Mouse (Mus musculus) lung, postnatal 0 days (tissue): ENCODE measurements around the gene Coro2a. TPM values are rescaled to one million over a fixed set of nuclear protein-coding genes. Genes with fewer than 3 reads are reported as not detected.
"Not testable (repeated sequence)": the region's sequence is repeated elsewhere in the genome, so short reads cannot be mapped to it uniquely, and the experiment has no call there.

Source experiments
- ATAC-seq: fragments of 200-750 bp; cut with Nextera tagmentation; 2 replicates; pipeline ENCODE4 v1.8.0; 2017; ENCODE audit warnings: moderate library complexity
- DNase-seq: peaks from one replicate; pipeline ENCODE4 v3.0.0-alpha.2; 2016; ENCODE audit warnings: low spot score
- H3K27ac ChIP-seq: fragments of 300-500 bp; sonication (generic); 2 replicates; pipeline ENCODE4 v1.5.1; 2014; ENCODE audit warnings: antibody characterized with exemption, mild to moderate bottlenecking, low read length, mixed read lengths
- H3K27me3 ChIP-seq: fragments of 300-500 bp; sonication (generic); replicated peaks from 2 replicates; pipeline ENCODE4 v1.6.1; 2014; ENCODE audit warnings: low read length, mixed read lengths; ENCODE audit not compliant: insufficient read depth
- H3K36me3 ChIP-seq: fragments of 300-500 bp; sonication (generic); 2 replicates; pipeline ENCODE4 v1.6.1; 2014; ENCODE audit warnings: low read length, mixed read lengths; ENCODE audit not compliant: insufficient read depth
- H3K4me1 ChIP-seq: fragments of 300-500 bp; sonication (generic); 2 replicates; pipeline ENCODE4 v1.6.1; 2014; ENCODE audit warnings: antibody characterized with exemption, low read depth, low read length, mixed read lengths; ENCODE audit not compliant: insufficient read depth
- H3K4me2 ChIP-seq: fragments of 300-500 bp; sonication (generic); replicated peaks from 2 replicates; pipeline ENCODE4 v1.6.1; 2014; ENCODE audit warnings: low read depth, mild to moderate bottlenecking, low read length, moderate library complexity, mixed read lengths
- H3K4me3 ChIP-seq: fragments of 300-500 bp; sonication (generic); 2 replicates; pipeline ENCODE4 v1.5.1; 2014; ENCODE audit warnings: low read depth, low read length
- H3K9ac ChIP-seq: fragments of 300-500 bp; sonication (generic); replicated peaks from 2 replicates; pipeline ENCODE4 v1.6.1; 2014; ENCODE audit warnings: low read depth, mild to moderate bottlenecking
- H3K9me3 ChIP-seq: fragments of 300-500 bp; sonication (generic); 2 replicates; pipeline ENCODE4 v1.6.1; 2016; ENCODE audit warnings: low read length, mixed read lengths
- CTCF ChIP-seq: IDR thresholded peaks from 2 replicates; pipeline ENCODE4 v1.5.1; 2016; ENCODE audit warnings: antibody characterized with exemption, mild to moderate bottlenecking
- EP300 ChIP-seq: IDR thresholded peaks from 2 replicates; pipeline ENCODE4 v1.6.1; 2016; ENCODE audit warnings: antibody characterized with exemption, mild to moderate bottlenecking, control low read depth
- WGBS: fragments of 180-500 bp; shearing (Covaris S2); extraction: QIAGEN DNeasy Blood & Tissue Kit; methylation state at CpG from one replicate; pipeline ENCODE4 v1.1.7; 2014; 5-methylcytosine and 5-hydroxymethylcytosine counted together
- polyA plus RNA-seq: library from polyadenylated mRNA; unstranded; fragments of >200 nt; fragmentation: Nextera tagmentation; extraction: Ambion mirVana; gene quantifications from 2 replicates; pipeline ENCODE4 v1.2.1, GENCODE M21; 2015

The Coro2a gene
- polyA plus RNA-seq, 1 experiment from 2014 or later: 2.3 TPM

DNA sequence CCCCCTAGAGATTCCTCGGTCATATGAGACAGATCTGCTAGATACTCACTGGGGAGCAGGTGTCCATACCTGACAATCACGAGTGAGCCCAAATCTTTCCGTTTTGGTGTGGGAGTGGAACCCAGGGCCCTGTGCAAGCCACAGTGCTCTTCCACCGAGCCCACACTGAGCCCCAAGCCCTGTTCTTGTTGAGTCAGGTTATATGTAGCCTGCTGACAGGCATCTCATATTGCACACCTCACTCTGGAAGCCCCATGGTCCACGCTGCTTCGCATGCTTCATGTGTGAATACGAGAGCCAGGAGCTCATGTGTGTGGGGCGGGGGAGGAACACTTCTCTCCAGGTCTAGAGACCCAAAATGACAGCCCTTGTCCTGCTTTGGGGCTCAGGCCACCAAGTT is 12.9 kb downstream of the Coro2a start:
- no peaks in the 10 kb centered on the region for H3K9me3 ChIP-seq
- no peak overlapping the region for H3K4me2 ChIP-seq
- no peak for TF ChIP-seq CTCF
- TF ChIP-seq EP300: no peak
- 82% methylated on average over 8 of the region's 8 CpGs for WGBS
- no peak for DNase-seq
- no peaks in the 10 kb centered on the region for H3K27me3 ChIP-seq
- no peaks in the 10 kb centered on the region for H3K4me1 ChIP-seq
- no peak overlapping the region for H3K27ac ChIP-seq
- H3K4me3 ChIP-seq: no peak overlapping the region
- H3K9ac ChIP-seq: no peak overlapping the region
- no peaks in the 10 kb centered on the region for H3K36me3 ChIP-seq
- no peak for ATAC-seq

DNA sequence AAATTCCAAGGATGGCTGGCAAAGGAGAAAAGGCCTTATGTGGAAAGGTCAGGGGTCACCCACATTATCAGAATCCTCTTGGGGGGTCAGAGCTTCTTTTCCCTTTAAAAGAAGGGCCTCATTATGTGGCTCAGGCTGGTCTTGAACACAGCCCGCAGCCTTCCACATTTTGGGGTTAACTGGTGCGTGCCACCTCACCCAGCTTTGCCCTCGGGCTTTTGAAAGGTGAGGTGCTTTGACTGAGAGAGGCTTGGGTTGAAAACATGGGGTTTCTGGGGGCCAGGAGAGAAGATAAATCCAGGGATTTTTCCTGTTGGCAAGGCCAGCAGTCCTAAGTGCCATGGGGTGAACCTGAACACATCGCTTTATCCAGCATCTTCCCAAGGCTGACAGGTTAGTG is 15.5 kb downstream of the Coro2a start:
- no peak overlapping the region for H3K4me3 ChIP-seq
- H3K36me3 ChIP-seq: no peaks in the 10 kb centered on the region
- H3K27me3 ChIP-seq: no peaks in the 10 kb centered on the region
- no peak for TF ChIP-seq EP300
- no peak for TF ChIP-seq CTCF
- 73% methylated on average over 4 of the region's 4 CpGs for WGBS
- no peak overlapping the region for H3K27ac ChIP-seq
- DNase-seq: no peak
- H3K4me1 ChIP-seq: no peaks in the 10 kb centered on the region
- no peak overlapping the region for H3K9ac ChIP-seq
- no peak overlapping the region for H3K4me2 ChIP-seq
- ATAC-seq: no peak
- H3K9me3 ChIP-seq: no peaks in the 10 kb centered on the region

DNA sequence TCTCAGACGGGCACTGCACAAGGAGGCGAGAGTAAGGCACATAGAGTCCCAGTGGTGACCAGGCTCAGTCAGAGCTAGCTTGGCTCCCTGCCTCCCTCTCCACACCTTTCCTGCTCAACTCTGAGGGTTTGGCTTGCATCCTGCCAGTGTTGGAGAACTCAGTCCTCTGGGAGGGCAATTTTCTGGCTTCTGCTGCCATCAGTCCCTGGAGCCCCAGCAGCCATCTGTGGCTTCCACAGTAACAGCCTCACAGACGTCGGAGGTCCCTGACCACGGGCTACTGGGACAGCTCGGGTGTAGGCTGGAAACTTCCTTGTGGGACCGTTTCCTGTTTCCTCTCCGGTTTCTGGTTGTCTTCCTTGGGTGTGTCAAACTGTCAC is 16.2 kb downstream of the Coro2a start:
- Histone ChIP-seq H3K27ac (no peak overlapping the region), H3K4me3 (no peak overlapping the region), H3K4me2 (no peak overlapping the region), H3K27me3 (no peaks in the 10 kb centered on the region), H3K9ac (no peak overlapping the region), H3K4me1 (no peaks in the 10 kb centered on the region), H3K9me3 (no peaks in the 10 kb centered on the region), H3K36me3 (no peaks in the 10 kb centered on the region)
- TF ChIP-seq CTCF: no peak
- no peak for TF ChIP-seq EP300
- ATAC-seq: no peak
- DNase-seq: no peak
- WGBS: 58% methylated on average over 8 of the region's 8 CpGs

DNA sequence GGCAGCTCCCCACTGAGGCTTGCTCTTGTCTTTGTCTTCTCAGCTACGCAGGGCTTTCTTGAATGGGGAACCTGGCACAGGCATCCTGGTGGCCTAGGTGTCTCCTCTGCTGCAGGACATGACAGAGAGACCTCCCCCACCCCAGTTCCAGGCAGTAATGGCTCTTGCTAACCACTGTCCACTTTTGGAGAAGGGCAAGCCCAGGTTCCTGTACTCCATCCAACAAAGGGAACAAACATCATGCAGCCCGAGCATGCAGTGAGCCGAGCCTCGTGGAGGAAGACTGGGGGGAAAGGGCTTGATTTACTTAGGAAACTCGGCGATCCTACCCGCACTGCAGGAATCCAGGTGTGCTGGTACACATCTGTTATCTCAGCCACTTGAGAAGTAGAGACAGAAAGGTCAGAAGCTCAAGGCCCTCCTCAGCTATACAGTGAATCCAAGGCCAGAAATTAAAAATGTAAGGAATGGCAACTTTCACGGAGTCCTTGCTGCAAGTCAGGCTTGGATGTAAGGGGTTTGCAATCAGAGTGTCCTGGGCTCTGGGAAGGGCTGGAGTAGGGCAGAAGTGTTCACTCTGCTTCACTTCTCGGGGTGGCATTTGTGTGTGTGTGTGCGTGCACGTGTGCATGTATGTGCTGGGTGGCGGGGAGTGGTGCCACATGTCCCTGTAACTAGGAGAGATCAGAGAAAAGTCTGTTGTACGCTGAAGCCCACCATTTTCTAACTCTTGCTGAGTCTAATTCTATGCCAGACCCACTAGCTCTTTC is 16.8 kb downstream of the Coro2a start:
- Histone ChIP-seq H3K27me3 (no peaks in the 10 kb centered on the region), H3K27ac (no peak overlapping the region), H3K4me2 (no peak overlapping the region), H3K4me1 (no peaks in the 10 kb centered on the region), H3K4me3 (no peak overlapping the region), H3K9me3 (no peaks in the 10 kb centered on the region), H3K36me3 (no peaks in the 10 kb centered on the region), H3K9ac (no peak overlapping the region)
- WGBS: 62% methylated on average over 13 of the region's 13 CpGs
- ATAC-seq (no peak), DNase-seq (no peak)
- TF ChIP-seq EP300 (no peak), CTCF (no peak)

DNA sequence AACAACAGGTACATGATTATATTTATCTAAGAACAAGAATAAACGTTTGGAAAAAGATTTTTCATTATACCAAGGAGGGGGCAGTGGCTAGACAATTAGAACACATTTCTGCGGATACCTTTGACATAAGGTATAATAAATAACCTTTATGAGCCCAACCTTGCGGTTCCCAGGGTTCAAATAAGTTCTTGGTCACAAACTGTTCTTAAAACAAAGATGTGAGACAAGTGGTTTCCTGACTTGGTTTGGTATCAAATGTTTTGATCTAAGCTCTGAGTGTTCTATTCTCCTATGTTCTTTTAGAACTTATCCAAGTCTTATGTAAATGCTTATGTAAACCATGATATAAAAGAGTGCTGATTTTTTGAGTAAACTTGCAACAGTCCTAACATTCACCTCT is 17.5 kb downstream of the Coro2a start:
- not testable (repeated sequence) for H3K36me3 ChIP-seq, DNase-seq, H3K4me2 ChIP-seq, H3K27ac ChIP-seq, ATAC-seq, H3K9me3 ChIP-seq, H3K4me3 ChIP-seq, H3K4me1 ChIP-seq, H3K9ac ChIP-seq, H3K27me3 ChIP-seq
- WGBS: 55% methylated on average over 3 of the region's 3 CpGs

DNA sequence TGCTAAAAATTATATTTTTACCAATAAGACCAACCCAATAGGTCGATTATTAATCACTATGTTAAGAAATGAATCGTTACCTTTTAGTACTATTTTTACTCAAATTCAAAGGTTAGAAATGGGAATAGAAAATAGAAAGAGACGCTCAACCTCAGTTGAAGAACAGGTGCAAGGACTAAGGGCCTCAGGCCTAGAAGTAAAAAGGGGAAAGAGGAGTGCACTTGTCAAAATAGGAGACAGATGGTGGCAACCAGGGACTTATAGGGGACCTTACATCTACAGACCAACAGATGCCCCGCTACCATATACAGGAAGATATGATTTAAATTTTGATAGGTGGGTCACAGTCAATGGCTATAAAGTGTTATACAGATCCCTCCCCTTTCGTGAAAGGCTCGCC is 17.9 kb downstream of the Coro2a start:
- not testable (repeated sequence) for ATAC-seq, H3K4me1 ChIP-seq, H3K9ac ChIP-seq, H3K9me3 ChIP-seq, H3K4me2 ChIP-seq, H3K27ac ChIP-seq, H3K36me3 ChIP-seq, H3K4me3 ChIP-seq, H3K27me3 ChIP-seq, DNase-seq
- 89% methylated on average over 2 of the region's 6 CpGs for WGBS

DNA sequence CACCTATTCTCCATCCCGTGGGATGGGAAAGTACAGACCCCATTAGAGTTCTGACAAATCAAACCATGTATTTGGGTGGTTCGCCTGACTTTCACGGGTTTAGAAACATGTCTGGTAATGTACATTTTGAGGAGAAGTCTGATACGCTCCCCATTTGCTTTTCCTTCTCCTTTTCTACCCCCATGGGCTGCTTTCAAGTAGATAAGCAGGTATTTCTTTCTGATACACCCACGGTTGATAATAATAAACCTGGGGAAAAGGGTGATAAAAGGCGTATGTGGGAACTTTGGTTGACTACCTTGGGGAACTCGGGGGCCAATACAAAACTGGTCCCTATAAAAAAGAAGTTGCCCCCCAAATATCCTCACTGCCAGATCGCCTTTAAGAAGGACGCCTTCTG is 20.0 kb downstream of the Coro2a start:
- H3K9me3 ChIP-seq, ATAC-seq, H3K36me3 ChIP-seq, H3K4me1 ChIP-seq, H3K27me3 ChIP-seq, H3K4me2 ChIP-seq, DNase-seq, H3K4me3 ChIP-seq, H3K27ac ChIP-seq, H3K9ac ChIP-seq: not testable (repeated sequence)
- 88% methylated on average over 9 of the region's 9 CpGs for WGBS

DNA sequence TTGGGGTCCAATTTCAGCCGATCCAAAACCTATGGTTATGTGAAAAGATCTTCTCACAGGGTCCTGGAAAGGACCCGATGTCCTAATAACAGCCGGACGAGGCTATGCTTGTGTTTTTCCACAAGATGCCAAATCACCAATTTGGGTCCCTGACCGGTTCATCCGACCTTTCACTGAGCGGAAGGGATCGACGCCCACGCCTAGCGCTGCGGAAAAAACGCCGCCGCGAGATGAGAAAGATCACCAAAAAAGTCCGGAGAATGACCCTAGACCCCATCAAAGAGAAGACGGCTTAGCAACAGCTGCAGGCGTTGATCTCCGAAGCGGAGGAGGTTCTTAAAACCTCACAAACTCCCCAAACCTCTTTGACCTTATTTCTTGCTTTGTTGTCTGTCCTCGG is 20.4 kb downstream of the Coro2a start:
- not testable (repeated sequence) for H3K4me1 ChIP-seq, H3K27ac ChIP-seq, H3K9ac ChIP-seq, H3K27me3 ChIP-seq, DNase-seq, ATAC-seq, H3K4me2 ChIP-seq, H3K9me3 ChIP-seq, H3K36me3 ChIP-seq, H3K4me3 ChIP-seq
- WGBS: 90% methylated on average over 22 of the region's 22 CpGs

DNA sequence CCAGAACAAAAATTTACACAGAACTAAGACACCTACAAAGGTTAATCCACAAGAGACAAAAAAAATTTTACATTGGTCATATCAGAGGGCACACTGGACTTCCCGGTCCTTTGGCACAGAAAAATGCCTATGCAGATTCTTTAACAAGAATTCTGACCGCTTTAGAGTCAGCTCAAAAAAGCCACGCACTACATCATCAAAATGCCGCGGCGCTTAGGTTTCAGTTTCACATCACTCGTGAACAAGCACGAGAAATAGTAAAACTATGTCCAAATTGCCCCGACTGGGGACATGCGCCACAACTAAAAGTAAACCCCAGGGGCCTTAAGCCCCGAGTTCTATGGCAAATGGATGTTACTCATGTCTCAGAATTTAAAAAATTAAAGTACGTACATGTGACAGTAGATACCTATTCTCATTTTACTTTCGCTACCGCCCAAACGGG is 21.2 kb downstream of the Coro2a start:
- not testable (repeated sequence) for H3K9me3 ChIP-seq, H3K36me3 ChIP-seq, ATAC-seq, H3K27me3 ChIP-seq, H3K4me1 ChIP-seq, H3K4me3 ChIP-seq, H3K9ac ChIP-seq, H3K4me2 ChIP-seq, DNase-seq, H3K27ac ChIP-seq
- WGBS: 83% methylated on average over 15 of the region's 15 CpGs
